Mouse (Mus musculus) intestine, postnatal 0 days (tissue): ENCODE data around the gene Tex22. TPM values are rescaled to one million over a fixed set of nuclear protein-coding genes. Genes with fewer than 3 reads are reported as not detected.
A peak's percentile ranks its signal among the peaks of the same experiment; 100 is the strongest.

Experiments
- ATAC-seq: fragments of 200-750 bp; cut with Nextera tagmentation; 2 replicates; pipeline ENCODE4 v1.8.0; 2017; ENCODE audit warnings: mild to moderate bottlenecking, moderate TSS enrichment, moderate library complexity
- H3K27ac ChIP-seq: fragments of 300-500 bp; sonication (generic); 2 replicates; pipeline ENCODE4 v1.5.1; 2014; ENCODE audit warnings: mild to moderate bottlenecking, low read depth, low read length, moderate library complexity
- H3K27me3 ChIP-seq: fragments of 300-500 bp; sonication (generic); replicated peaks from 2 replicates; pipeline ENCODE4 v1.6.1; 2014; ENCODE audit warnings: low read length, mixed read lengths; ENCODE audit not compliant: control insufficient read depth, insufficient read depth
- H3K36me3 ChIP-seq: fragments of 300-500 bp; sonication (generic); 2 replicates; pipeline ENCODE4 v1.6.1; 2014; ENCODE audit warnings: mild to moderate bottlenecking, moderate library complexity; ENCODE audit not compliant: control insufficient read depth, insufficient read depth
- H3K4me1 ChIP-seq: fragments of 300-500 bp; sonication (generic); replicated peaks from 2 replicates; pipeline ENCODE4 v1.6.1; 2014; ENCODE audit warnings: antibody characterized with exemption, low read length, mixed read lengths; ENCODE audit not compliant: control insufficient read depth, insufficient read depth
- H3K4me2 ChIP-seq: fragments of 300-500 bp; sonication (generic); replicated peaks from 2 replicates; pipeline ENCODE4 v1.6.1; 2014; ENCODE audit warnings: low read depth, mild to moderate bottlenecking, moderate library complexity
- H3K4me3 ChIP-seq: fragments of 300-500 bp; sonication (generic); 2 replicates; pipeline ENCODE4 v1.5.1; 2014; ENCODE audit warnings: low read depth, low read length
- H3K9ac ChIP-seq: fragments of 300-500 bp; sonication (generic); 2 replicates; pipeline ENCODE4 v1.6.1; 2014; ENCODE audit warnings: mild to moderate bottlenecking, low read depth, low read length
- H3K9me3 ChIP-seq: fragments of 300-500 bp; sonication (generic); 2 replicates; pipeline ENCODE4 v1.6.1; 2016; ENCODE audit warnings: mixed run types; ENCODE audit not compliant: control insufficient read depth
- CTCF ChIP-seq: sonication (generic); IDR thresholded peaks from 2 replicates; pipeline ENCODE4 v1.5.1; 2016; ENCODE audit warnings: low read depth, mild to moderate bottlenecking, control low read depth, antibody characterized with exemption, moderate library complexity
- WGBS: fragments of 180-500 bp; shearing (Covaris S2); extraction: QIAGEN DNeasy Blood & Tissue Kit; methylation state at CpG from one replicate; pipeline ENCODE4 v1.1.7; 2014; 5-methylcytosine and 5-hydroxymethylcytosine counted together
- polyA plus RNA-seq: library from polyadenylated mRNA; unstranded; fragments of >200 nt; fragmentation: Nextera tagmentation; extraction: Ambion mirVana; gene quantifications from 2 replicates; pipeline ENCODE4 v1.2.1, GENCODE M21; 2015

The Tex22 gene
- polyA plus RNA-seq, 1 experiment from 2014 or later: not detected

- Histone ChIP-seq H3K9ac (no peak overlapping the region), H3K36me3 (peaks cover 100% of the 10 kb centered on the region), H3K4me2 (no peak overlapping the region), H3K27me3 (no peaks in the 10 kb centered on the region), H3K9me3 (no peaks in the 10 kb centered on the region), H3K27ac (no peak overlapping the region), H3K4me3 (no peak overlapping the region), H3K4me1 (no peaks in the 10 kb centered on the region)
- no peak for TF ChIP-seq CTCF
- ATAC-seq: peak; percentile 64
- 40% methylated on average over 2 of the region's 2 CpGs for WGBS
Observed at GRCm38 (mm10) chr12:113132567-113132966, 58.3 kb downstream of the Tex22 start.

DNA sequence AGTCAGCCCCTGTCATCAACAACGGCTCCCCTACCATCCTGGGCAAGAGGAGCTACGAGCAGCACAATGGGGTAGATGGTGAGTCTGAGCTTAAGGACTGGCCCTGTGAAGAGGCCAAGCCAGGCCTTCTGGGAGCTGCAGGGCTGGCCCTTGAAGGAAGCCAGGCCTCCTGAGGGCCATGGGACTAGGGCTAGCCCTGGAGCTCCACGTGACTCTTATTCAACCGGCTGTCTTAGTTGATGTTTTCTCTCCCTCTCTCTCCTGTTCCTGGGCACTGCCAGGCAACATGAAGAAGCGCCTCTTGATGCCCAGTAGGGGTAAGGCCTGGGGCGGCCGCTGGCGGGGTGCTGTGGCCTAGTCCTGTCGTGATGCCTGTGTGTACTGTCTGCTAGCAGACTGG, 59.0 kb downstream of the Tex22 start:
- no peak overlapping the region for H3K9ac ChIP-seq
- H3K27ac ChIP-seq: no peak overlapping the region

GRCm38 (mm10) chr12:113133861-113134403, 59.6 kb downstream of the Tex22 start:
- Histone ChIP-seq H3K4me2 (no peak overlapping the region), H3K27me3 (no peaks in the 10 kb centered on the region), H3K9me3 (no peaks in the 10 kb centered on the region), H3K9ac (no peak overlapping the region), H3K4me1 (no peaks in the 10 kb centered on the region), H3K36me3 (peaks cover 92% of the 10 kb centered on the region), H3K27ac (no peak overlapping the region), H3K4me3 (no peak overlapping the region)
- 61% methylated on average over 5 of the region's 5 CpGs for WGBS
- no peak for ATAC-seq
- no peak for TF ChIP-seq CTCF

More for the DNA sequence above, 59.0 kb downstream of the Tex22 start:
- Histone ChIP-seq H3K4me1 (no peaks in the 10 kb centered on the region), H3K4me3 (no peak overlapping the region), H3K4me2 (no peak overlapping the region), H3K27me3 (no peaks in the 10 kb centered on the region), H3K9me3 (no peaks in the 10 kb centered on the region), H3K36me3 (peaks cover 98% of the 10 kb centered on the region)
- no peak for TF ChIP-seq CTCF
- ATAC-seq: no peak
- 88% methylated on average over 9 of the region's 9 CpGs for WGBS

GRCm38 (mm10) chr12:113134502-113134901, 60.2 kb downstream of the Tex22 start:
- no peak for TF ChIP-seq CTCF

GRCm38 (mm10) chr12:113135401-113135800, 61.1 kb downstream of the Tex22 start:
- H3K36me3 ChIP-seq: peaks cover 77% of the 10 kb centered on the region
- no peak for TF ChIP-seq CTCF
- no peak for ATAC-seq
- H3K9me3 ChIP-seq: no peaks in the 10 kb centered on the region
- no peak overlapping the region for H3K27ac ChIP-seq
- H3K27me3 ChIP-seq: peaks cover 2% of the 10 kb centered on the region; the same call in 1 of the 2 replicates
- WGBS: 87% methylated on average over 7 of the region's 7 CpGs
- H3K9ac ChIP-seq: no peak overlapping the region
- H3K4me3 ChIP-seq: no peak overlapping the region
- no peak overlapping the region for H3K4me2 ChIP-seq
- 0 out of 2 replicates have a peak, but pooled peaks cover 4% of the 10 kb centered on the region for H3K4me1 ChIP-seq

More at GRCm38 (mm10) chr12:113134502-113134901, 60.2 kb downstream of the Tex22 start:
- no peaks in the 10 kb centered on the region for H3K9me3 ChIP-seq
- ATAC-seq: no peak
- no peak overlapping the region for H3K9ac ChIP-seq
- no peaks in the 10 kb centered on the region for H3K4me1 ChIP-seq
- no peak overlapping the region for H3K4me3 ChIP-seq
- no peaks in the 10 kb centered on the region for H3K27me3 ChIP-seq
- H3K36me3 ChIP-seq: peaks cover 86% of the 10 kb centered on the region
- no peak overlapping the region for H3K4me2 ChIP-seq
- 88% methylated on average over 4 of the region's 4 CpGs for WGBS
- H3K27ac ChIP-seq: no peak overlapping the region

DNA sequence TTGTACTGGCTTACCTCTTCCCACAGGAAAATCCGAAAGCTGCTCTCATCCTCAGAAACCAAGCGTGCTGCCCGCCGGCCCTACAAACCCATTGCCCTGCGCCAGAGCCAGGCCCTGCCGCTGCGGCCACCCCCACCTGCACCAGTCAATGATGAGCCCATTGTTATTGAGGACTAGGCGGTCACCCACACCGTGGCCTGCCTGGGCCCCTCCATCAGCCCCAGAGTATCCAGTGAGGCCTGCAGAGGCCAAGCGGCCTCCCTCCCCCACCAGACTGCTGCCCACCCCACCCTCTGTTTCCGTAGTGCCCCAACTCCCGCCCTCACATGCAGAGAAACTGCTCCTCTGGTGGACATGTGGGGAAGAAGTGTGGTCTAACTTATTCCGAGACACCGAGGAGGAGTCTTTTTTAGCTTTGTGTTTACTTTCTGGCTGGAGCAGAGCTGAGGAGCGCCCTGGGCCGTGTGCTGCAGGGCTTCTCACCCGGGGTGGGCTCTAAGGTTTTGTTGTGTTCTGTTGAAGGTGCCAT, 62.3 kb downstream of the Tex22 start:
- no peak for ATAC-seq
- no peak overlapping the region for H3K4me3 ChIP-seq
- H3K4me1 ChIP-seq: 0 out of 2 replicates have a peak, but pooled peaks cover 4% of the 10 kb centered on the region
- H3K36me3 ChIP-seq: peaks cover 65% of the 10 kb centered on the region
- H3K4me2 ChIP-seq: no peak overlapping the region
- no peaks in the 10 kb centered on the region for H3K9me3 ChIP-seq
- H3K9ac ChIP-seq: no peak overlapping the region
- no peak overlapping the region for H3K27ac ChIP-seq
- H3K27me3 ChIP-seq: peaks cover 13% of the 10 kb centered on the region
- WGBS: 78% methylated on average over 17 of the region's 17 CpGs
- peak; percentile 30 for TF ChIP-seq CTCF
